Mouse (Mus musculus): ENCODE measurements around the gene Cacna1g. TPM values are rescaled to one million over a fixed set of nuclear protein-coding genes. Genes with fewer than 3 reads are reported as not detected.

The Cacna1g gene
- not detected for polyA plus RNA-seq (2017; shearing (Covaris generic))

GRCm38 (mm10) chr11:94473707-94474543 lies at the start of gene Cacna1g:
Cacna1g (minus strand) TSS chr11:94474198.

GRCm38 (mm10) chr11:94521219-94521843 lies 47.3 kb upstream of the Cacna1g start, which contains the start of gene Mycbpap:
Mycbpap (minus strand) TSS chr11:94521742.

GRCm38 (mm10) chr11:94499661-94500152 lies 25.7 kb upstream of the Cacna1g start, which contains the start of gene Epn3:
Epn3 (minus strand) TSS chr11:94499974.

GRCm38 (mm10) chr11:94486001-94486400 lies 12.0 kb upstream of the Cacna1g start, which contains the start of gene Spata20:
Spata20 (minus strand) TSS chr11:94486179.

GRCm38 (mm10) chr11:94392672-94393109 lies 81.3 kb downstream of the Cacna1g start, which contains the start of gene Abcc3:
Abcc3 (minus strand) TSS chr11:94392997.

Other genes with a start within 250 kb of the Cacna1g start
- 0.46 TPM for gene Wfikkn2, start 228.2 kb downstream of the Cacna1g start, polyA plus RNA-seq (2017; shearing (Covaris generic))
- gene Gm21885, start 192.3 kb downstream of the Cacna1g start, polyA plus RNA-seq (2017; shearing (Covaris generic)), result 1.2 TPM
- gene Luc7l3, start 152.2 kb downstream of the Cacna1g start, polyA plus RNA-seq (2017; shearing (Covaris generic)), result 115 TPM
- 6.3 TPM for gene Ankrd40, start 146.2 kb downstream of the Cacna1g start, polyA plus RNA-seq (2017; shearing (Covaris generic))
- 4.0 TPM for gene Abcc3, start 81.2 kb downstream of the Cacna1g start, polyA plus RNA-seq (2017; shearing (Covaris generic))
- not detected for gene Spata20, start 12.0 kb upstream of the Cacna1g start, polyA plus RNA-seq (2017; shearing (Covaris generic))
- gene Epn3, start 25.8 kb upstream of the Cacna1g start, polyA plus RNA-seq (2017; shearing (Covaris generic)), result not detected
- gene Mycbpap, start 47.5 kb upstream of the Cacna1g start, polyA plus RNA-seq (2017; shearing (Covaris generic)), result 0.78 TPM
- 3.1 TPM for gene Rsad1, start 75.1 kb upstream of the Cacna1g start, polyA plus RNA-seq (2017; shearing (Covaris generic))
- gene Chad, start 90.8 kb upstream of the Cacna1g start, polyA plus RNA-seq (2017; shearing (Covaris generic)), result not detected
- gene Acsf2, start 127.7 kb upstream of the Cacna1g start, polyA plus RNA-seq (2017; shearing (Covaris generic)), result 7.7 TPM
- 9.3 TPM for gene Lrrc59, start 155.6 kb upstream of the Cacna1g start, polyA plus RNA-seq (2017; shearing (Covaris generic))
- 69.6 TPM for gene Mrpl27, start 179.6 kb upstream of the Cacna1g start, polyA plus RNA-seq (2017; shearing (Covaris generic))
- 1.5 TPM for gene Eme1, start 179.8 kb upstream of the Cacna1g start, polyA plus RNA-seq (2017; shearing (Covaris generic))
- gene Xylt2, start 203.3 kb upstream of the Cacna1g start, polyA plus RNA-seq (2017; shearing (Covaris generic)), result 15.8 TPM
- not detected for gene Gm11541, start 230.3 kb upstream of the Cacna1g start, polyA plus RNA-seq (2017; shearing (Covaris generic))

Measured in CD4-positive, CD25-positive, alpha-beta regulatory T cell, adult 9 weeks (primary cell).